Mouse (Mus musculus) heart, embryonic 15.5 days (tissue): ENCODE results near the gene Rasl10a. TPM values are rescaled to one million over a fixed set of nuclear protein-coding genes. Genes with fewer than 3 reads are reported as not detected.

ENCODE experiments used
- ATAC-seq: fragments of 200-750 bp; cut with Nextera tagmentation; replicated peaks from 2 replicates; pipeline ENCODE4 v1.8.0; 2017; ENCODE audit warnings: low read depth, moderate TSS enrichment; ENCODE audit not compliant: insufficient number of reproducible peaks, insufficient read depth, low FRiP score
- H3K27ac ChIP-seq: fragments of 300-500 bp; sonication (generic); 2 replicates; pipeline ENCODE4 v1.5.1; 2015; ENCODE audit warnings: mild to moderate bottlenecking, inconsistent platforms
- H3K27me3 ChIP-seq: fragments of 300-500 bp; sonication (generic); 2 replicates; pipeline ENCODE4 v1.6.1; 2015; ENCODE audit warnings: inconsistent platforms
- H3K36me3 ChIP-seq: fragments of 300-500 bp; sonication (generic); 2 replicates; pipeline ENCODE4 v1.6.1; 2015; ENCODE audit warnings: mild to moderate bottlenecking, inconsistent platforms
- H3K4me1 ChIP-seq: fragments of 300-500 bp; sonication (generic); replicated peaks from 2 replicates; pipeline ENCODE4 v1.6.1; 2015; ENCODE audit warnings: inconsistent platforms
- H3K4me2 ChIP-seq: fragments of 300-500 bp; sonication (generic); 2 replicates; pipeline ENCODE4 v1.6.1; 2015; ENCODE audit warnings: inconsistent platforms, mild to moderate bottlenecking, moderate library complexity
- H3K4me3 ChIP-seq: fragments of 300-500 bp; sonication (generic); 2 replicates; pipeline ENCODE4 v1.5.1; 2015; ENCODE audit warnings: mild to moderate bottlenecking, inconsistent platforms
- H3K9ac ChIP-seq: fragments of 300-500 bp; sonication (generic); 2 replicates; pipeline ENCODE4 v1.6.1; 2015; ENCODE audit warnings: mild to moderate bottlenecking, inconsistent platforms
- H3K9me3 ChIP-seq: fragments of 300-500 bp; sonication (generic); replicated peaks from 2 replicates; pipeline ENCODE4 v1.6.1; 2016; ENCODE audit warnings: inconsistent platforms
- WGBS: fragments of 180-500 bp; shearing (Covaris S2); methylation state at CpG from one replicate; pipeline ENCODE4 v1.1.7; 2015; ENCODE audit warnings: mixed read lengths; 5-methylcytosine and 5-hydroxymethylcytosine counted together
- polyA plus RNA-seq: library from polyadenylated mRNA; unstranded; fragments of >200 nt; fragmentation: Nextera tagmentation; extraction: Ambion mirVana; gene quantifications from 2 replicates; pipeline ENCODE4 v1.2.1, GENCODE M21; 2015

Rasl10a gene
- polyA plus RNA-seq, 1 experiment from 2014 or later, result 0.96 TPM

DNA sequence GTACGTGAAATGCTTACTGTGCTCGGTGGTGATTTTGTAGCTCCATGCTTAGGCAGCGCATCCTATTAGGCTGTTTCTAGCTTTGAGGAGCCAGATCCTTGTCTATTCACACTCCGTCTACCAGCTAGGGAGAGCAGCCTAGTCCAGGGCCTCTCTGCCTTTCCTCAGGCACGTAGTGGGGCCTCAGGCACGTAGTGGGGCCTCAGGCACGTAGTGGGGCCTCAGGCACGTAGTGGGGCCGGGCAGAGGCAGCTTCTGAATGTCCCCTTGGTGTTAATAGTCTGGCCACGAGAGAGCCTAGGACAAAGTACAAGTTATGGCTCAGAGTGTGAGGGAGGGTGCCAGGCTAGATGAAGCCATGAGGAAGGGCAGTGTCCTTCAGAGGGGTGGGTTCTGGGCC is 25.2 kb upstream of the Rasl10a start:
- no peak overlapping the region for H3K27ac ChIP-seq
- no peak overlapping the region for H3K4me3 ChIP-seq
- peaks cover 9% of the 10 kb centered on the region for H3K4me1 ChIP-seq
- peaks cover 60% of the 10 kb centered on the region for H3K36me3 ChIP-seq
- H3K9ac ChIP-seq, result no peak overlapping the region
- 91% methylated on average over 10 of the region's 10 CpGs for WGBS
- ATAC-seq, result peak; percentile 25; the same call in 1 of the 2 replicates
- no peaks in the 10 kb centered on the region for H3K27me3 ChIP-seq
- no peaks in the 10 kb centered on the region for H3K9me3 ChIP-seq
- H3K4me2 ChIP-seq, result no peak overlapping the region

DNA sequence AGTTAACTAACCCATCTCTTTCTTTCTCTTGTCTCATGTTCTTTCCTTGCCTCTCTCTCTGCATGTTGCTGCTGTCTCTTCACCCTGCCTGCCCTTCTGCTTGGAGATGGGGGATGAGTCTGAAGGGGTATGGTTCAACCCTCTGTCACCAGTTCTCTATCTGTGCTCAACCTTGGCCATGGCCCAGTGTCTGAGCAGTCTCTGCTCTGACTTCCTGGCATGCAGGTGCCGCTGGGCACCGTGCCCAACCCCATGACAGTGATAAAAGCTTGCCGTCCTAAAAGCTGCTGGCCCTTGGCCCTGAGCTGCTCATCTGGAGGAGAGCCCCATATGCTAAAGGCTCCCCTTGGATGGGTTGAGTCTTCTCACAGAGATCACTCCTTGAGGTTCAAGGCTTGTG is 24.8 kb upstream of the Rasl10a start:
- Histone ChIP-seq H3K9me3 (no peaks in the 10 kb centered on the region), H3K4me1 (peaks cover 9% of the 10 kb centered on the region), H3K27me3 (no peaks in the 10 kb centered on the region), H3K4me3 (no peak overlapping the region), H3K9ac (no peak overlapping the region), H3K4me2 (no peak overlapping the region), H3K36me3 (peaks cover 57% of the 10 kb centered on the region), H3K27ac (no peak overlapping the region)
- 49% methylated on average over 3 of the region's 3 CpGs for WGBS
- ATAC-seq, result peak; percentile 57; the same call in 1 of the 2 replicates

DNA sequence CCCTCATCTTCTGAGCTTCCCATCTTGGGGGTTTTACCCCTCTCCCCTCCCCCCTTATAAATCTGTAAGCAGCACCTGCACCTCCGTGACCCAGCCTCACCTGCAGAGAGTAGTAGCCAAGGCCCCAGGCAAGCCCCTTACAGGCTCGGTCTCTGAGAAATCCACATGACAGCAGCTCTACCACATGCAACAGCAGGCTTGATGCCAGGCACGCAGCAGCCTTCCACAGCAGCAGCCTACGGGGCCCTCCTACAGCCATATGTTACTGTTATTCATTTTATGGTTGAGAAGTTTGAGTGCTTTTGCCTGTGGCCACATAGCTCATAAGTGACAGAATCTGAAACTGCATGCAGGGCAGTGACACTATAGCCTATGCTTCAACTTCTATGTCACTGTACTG is 22.5 kb upstream of the Rasl10a start:
- Histone ChIP-seq H3K9me3 (no peaks in the 10 kb centered on the region), H3K4me1 (peaks cover 9% of the 10 kb centered on the region), H3K36me3 (peaks cover 55% of the 10 kb centered on the region), H3K27me3 (no peaks in the 10 kb centered on the region), H3K9ac (no peak overlapping the region), H3K4me3 (no peak overlapping the region), H3K27ac (no peak overlapping the region), H3K4me2 (no peak overlapping the region)
- no peak for ATAC-seq
- WGBS, result 83% methylated on average over 4 of the region's 4 CpGs

DNA sequence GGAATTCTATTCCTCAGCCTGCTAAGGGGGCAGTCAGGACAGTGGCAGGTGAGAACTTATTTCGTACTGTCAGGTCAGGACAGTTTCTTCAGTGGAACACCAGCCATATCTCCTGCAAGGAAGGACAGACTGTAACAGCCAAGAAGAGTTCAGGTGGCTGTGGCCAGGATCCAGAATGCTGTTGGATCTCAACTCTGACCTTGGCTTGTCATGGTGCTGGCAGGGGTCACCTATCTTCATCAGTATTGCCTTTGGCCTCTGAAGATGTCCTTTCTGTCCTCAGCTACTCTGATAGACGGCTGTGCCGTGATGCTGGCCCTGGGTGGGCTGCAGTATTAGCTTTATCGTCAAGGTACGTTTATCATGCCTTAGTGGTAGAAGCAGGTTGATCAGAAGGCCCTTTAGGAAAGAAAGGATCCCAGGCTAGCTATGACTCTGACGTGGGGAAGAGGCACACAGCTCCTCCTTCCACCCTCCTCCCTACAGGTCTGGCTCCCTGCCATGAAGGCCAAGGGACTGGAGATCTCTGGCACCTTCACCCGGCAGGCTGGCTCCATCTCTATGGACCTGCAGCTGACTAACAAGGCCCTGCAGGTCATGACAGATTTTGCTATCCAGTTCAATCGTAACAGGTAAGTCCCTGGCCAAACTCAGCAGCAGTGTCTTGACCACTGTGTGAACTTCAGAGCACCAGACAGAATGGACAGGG is 20.6 kb upstream of the Rasl10a start:
- Histone ChIP-seq H3K36me3 (peaks cover 38% of the 10 kb centered on the region), H3K4me1 (peaks cover 16% of the 10 kb centered on the region), H3K4me2 (no peak overlapping the region), H3K9ac (no peak overlapping the region), H3K27me3 (no peaks in the 10 kb centered on the region), H3K4me3 (no peak overlapping the region), H3K9me3 (no peaks in the 10 kb centered on the region), H3K27ac (no peak overlapping the region)
- no peak for ATAC-seq
- WGBS, result 71% methylated on average over 8 of the region's 8 CpGs

DNA sequence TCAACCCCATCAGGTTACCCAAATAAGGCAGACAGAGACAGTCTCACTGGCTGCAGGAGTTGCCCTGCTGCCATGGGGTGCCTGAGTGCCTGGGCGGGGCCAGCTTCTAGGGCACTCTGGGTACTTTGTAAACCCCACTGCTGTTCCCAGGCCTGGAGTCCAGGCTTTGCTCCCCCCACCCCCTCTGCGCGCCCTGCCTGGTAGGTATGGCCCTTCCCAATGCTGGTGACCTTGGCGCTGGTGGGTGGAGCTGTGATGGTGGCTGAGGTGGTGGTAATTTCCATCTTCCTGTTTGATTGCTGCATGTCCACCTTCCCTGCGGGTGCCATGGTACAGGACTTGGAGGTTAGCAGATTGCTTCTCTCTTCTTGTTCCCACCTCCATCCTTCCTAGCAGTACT is 17.3 kb upstream of the Rasl10a start:
- H3K27ac ChIP-seq, result no peak overlapping the region
- WGBS, result 95% methylated on average over 5 of the region's 5 CpGs

DNA sequence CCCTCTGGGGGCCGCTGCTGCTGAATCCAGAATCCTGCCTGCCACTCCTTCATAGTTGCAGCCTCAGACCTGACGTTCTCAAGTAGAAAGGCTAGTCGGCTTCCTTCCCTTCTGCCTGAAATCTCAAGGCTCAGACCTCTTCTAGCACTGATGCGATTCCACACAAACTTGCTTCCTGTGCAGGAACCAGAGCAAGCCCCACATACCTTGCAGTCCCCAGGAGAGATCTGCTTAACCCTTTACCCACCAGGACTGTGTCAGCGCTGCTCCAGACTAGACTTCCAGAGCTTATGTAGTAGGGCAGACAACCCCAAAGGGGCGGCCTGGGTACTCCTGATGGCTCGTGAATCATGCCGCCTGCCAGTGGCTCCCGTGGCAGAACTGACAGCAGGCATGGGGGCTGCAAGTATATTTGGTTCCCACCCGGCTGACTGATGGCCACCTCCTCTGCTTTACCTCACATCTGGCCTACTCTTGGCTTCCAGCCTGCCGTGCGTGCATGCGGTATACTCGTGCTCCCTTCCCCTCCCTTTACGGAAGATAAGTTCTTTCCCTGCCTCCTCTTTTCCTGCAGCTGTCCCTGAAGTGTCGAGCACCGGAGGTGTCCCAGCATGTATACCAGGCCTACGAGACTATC is 16.7 kb upstream of the Rasl10a start:
- Histone ChIP-seq H3K27ac (no peak overlapping the region), H3K27me3 (no peaks in the 10 kb centered on the region), H3K9me3 (no peaks in the 10 kb centered on the region), H3K4me2 (no peak overlapping the region), H3K36me3 (peaks cover 17% of the 10 kb centered on the region; the same call in 1 of the 2 replicates), H3K4me3 (no peak overlapping the region), H3K9ac (no peak overlapping the region), H3K4me1 (peaks cover 7% of the 10 kb centered on the region)
- ATAC-seq, result no peak
- WGBS, result 47% methylated on average over 18 of the region's 18 CpGs

More for the DNA sequence above, 17.3 kb upstream of the Rasl10a start:
- H3K4me2 ChIP-seq, result no peak overlapping the region
- H3K4me3 ChIP-seq, result no peak overlapping the region
- H3K4me1 ChIP-seq, result peaks cover 7% of the 10 kb centered on the region
- no peaks in the 10 kb centered on the region for H3K27me3 ChIP-seq
- H3K9me3 ChIP-seq, result no peaks in the 10 kb centered on the region
- H3K9ac ChIP-seq, result no peak overlapping the region
- H3K36me3 ChIP-seq, result peaks cover 19% of the 10 kb centered on the region; the same call in 1 of the 2 replicates
- no peak for ATAC-seq

DNA sequence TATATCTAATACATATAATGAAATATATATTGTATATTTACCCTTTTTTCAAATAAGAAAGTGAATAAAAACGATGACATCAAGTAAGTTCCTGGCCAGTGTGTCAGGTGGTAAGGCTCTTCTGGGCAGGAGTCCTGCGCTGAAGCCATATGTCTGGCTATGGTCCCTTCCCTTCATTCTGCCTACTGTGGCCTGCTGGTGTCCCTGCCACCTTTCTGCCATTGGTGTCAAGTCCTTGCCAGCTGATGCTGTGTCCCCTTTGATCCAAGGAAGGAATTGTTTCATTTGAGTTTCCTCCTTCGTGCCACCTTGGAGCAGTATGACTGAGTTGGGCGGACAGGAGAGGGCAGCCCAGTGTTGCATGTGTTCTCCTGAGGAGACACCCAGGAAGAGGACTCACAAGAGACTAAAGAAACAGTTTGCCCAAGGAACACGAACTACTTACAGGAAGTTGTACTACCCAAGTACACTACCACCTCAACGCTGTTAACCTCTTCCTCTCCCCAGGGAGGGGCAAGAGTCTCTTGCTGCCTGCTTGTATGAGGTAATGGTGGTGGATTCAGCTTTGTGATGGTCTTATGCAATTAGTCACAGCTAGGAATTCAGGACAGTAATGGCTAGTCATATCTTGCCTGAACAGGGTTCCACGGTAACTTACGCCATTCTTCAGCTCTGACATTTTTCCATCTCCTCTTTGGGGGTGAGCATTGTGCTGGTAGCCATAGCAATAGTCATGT is 15.1 kb upstream of the Rasl10a start:
- no peaks in the 10 kb centered on the region for H3K27me3 ChIP-seq
- H3K4me3 ChIP-seq, result no peak overlapping the region
- no peak overlapping the region for H3K27ac ChIP-seq
- H3K9ac ChIP-seq, result no peak overlapping the region
- peaks cover 7% of the 10 kb centered on the region for H3K4me1 ChIP-seq
- WGBS, result 85% methylated on average over 8 of the region's 8 CpGs
- no peaks in the 10 kb centered on the region for H3K9me3 ChIP-seq
- H3K4me2 ChIP-seq, result no peak overlapping the region
- no peak for ATAC-seq
- peaks cover 17% of the 10 kb centered on the region; the same call in 1 of the 2 replicates for H3K36me3 ChIP-seq

DNA sequence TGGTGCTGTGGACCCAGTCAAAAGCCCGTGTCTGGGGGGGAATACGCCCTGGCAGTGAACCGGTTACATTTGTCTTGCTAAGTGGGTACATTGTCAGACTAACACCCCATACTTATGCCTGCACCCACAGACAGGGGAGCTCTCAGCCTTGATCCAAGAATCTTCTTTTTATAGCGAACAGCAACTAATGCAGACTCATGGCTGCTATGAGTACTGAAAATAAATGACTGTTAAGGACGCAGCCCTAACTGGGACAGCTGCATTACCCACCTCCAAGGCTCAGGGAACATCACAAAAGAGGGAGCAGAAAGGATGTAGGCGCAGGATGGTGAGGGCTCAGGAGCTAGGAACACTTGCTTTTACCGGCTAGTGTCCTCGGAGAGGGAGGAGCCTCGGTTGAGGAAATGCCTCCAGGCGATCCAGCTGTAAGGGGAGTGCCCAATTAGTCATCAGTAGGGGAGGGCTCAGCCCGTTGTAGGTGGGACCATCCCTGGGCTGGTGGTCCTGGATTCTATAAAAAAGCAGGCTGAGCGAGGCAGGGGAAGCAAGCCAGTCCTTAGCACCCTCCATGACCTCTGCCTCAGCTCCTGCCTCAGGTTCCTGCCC is 11.5 kb upstream of the Rasl10a start:
- 44% methylated on average over 12 of the region's 12 CpGs for WGBS
- no peak overlapping the region for H3K9ac ChIP-seq
- 0 out of 2 replicates have a peak, but pooled peaks cover under 1% of the 10 kb centered on the region for H3K4me1 ChIP-seq
- H3K4me2 ChIP-seq, result no peak overlapping the region
- ATAC-seq, result no peak
- no peak overlapping the region for H3K27ac ChIP-seq
- peaks cover 6% of the 10 kb centered on the region for H3K27me3 ChIP-seq
- H3K9me3 ChIP-seq, result no peaks in the 10 kb centered on the region
- 0 out of 2 replicates have a peak, but pooled peaks cover 4% of the 10 kb centered on the region for H3K36me3 ChIP-seq
- no peak overlapping the region for H3K4me3 ChIP-seq

DNA sequence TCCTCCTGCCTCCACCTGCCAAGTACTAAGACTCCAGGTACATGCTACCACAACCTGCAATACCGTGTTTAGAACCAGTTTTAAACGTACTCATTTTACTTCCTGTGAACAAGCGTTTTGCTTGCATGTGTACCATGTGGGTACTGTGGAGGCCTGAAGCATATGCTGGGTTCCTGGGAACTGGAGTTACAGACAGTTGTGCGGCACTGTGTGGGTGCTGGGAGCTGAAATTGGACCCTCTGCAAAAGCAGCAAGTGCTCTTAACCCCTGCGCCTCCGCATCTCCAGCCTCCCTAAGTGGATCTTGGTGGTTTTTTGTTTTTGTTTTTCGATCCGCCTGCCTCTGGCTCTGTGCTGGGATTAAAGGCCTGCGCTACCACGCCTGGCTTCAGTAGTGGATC is 6.3 kb upstream of the Rasl10a start:
- no peak overlapping the region for H3K27ac ChIP-seq
- no peaks in the 10 kb centered on the region for H3K9me3 ChIP-seq
- H3K36me3 ChIP-seq, result no peaks in the 10 kb centered on the region
- no peak overlapping the region for H3K9ac ChIP-seq
- no peaks in the 10 kb centered on the region for H3K4me1 ChIP-seq
- H3K4me3 ChIP-seq, result no peak overlapping the region
- WGBS, result 83% methylated on average over 10 of the region's 10 CpGs
- no peak for ATAC-seq
- H3K27me3 ChIP-seq, result peaks cover 19% of the 10 kb centered on the region
- H3K4me2 ChIP-seq, result no peak overlapping the region

DNA sequence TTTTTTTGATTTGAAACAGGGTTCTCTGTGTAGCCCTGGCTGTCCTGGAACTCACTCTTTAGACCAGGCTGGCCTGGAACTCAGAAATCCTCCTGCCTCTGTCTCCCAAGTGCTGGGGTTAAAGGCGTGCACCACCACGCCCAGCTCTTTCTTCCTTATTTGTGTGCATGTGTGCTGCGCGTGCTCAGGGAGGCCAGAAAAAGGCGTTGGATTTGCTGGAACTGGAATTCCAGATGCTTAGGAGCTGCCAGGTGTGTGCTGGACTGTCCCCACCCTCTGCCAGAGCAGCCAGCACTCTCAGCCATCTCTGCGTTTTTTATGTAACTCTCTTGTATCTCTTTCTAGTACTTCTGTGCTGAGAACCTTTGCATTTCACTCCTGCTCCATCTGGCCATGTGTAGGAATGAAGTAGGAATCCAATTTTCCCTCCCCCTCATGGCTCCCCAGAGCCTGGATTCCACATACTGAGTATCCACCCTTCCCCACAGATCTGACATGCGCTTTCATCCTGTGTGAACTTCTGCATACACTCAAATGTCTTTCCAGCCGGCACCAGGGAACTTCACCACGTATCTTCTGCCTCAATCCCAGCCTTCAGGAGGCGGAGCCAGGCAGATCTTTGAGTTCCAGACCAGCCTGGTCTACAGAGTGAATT is 5.6 kb upstream of the Rasl10a start:
- Histone ChIP-seq H3K4me1 (no peaks in the 10 kb centered on the region; the same call in 1 of the 2 replicates), H3K4me2 (no peak overlapping the region), H3K9me3 (no peaks in the 10 kb centered on the region), H3K36me3 (no peaks in the 10 kb centered on the region), H3K27ac (no peak overlapping the region), H3K27me3 (peaks cover 26% of the 10 kb centered on the region), H3K4me3 (no peak overlapping the region), H3K9ac (no peak overlapping the region)
- no peak for ATAC-seq
- 64% methylated on average over 10 of the region's 10 CpGs for WGBS

DNA sequence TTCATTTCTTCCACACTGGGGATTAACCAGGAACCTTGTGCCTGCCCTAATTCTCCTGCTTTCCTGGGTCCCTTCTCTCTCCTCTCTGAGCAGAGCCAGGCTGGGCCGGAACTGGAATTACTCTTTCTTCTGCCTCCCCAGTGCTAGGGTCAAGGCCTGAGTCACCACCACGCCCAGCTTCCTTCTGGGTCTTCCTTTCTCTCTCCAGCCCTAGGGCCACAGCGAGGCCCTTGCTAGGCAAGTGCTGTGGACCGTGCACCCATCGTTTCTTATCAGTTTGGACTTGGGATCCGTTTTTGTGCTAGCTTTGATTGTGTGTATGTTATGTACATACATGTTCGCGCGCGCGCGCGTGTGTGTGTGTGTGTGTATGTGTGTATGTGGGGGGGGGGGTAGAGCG is 3.8 kb upstream of the Rasl10a start:
- H3K36me3 ChIP-seq, result no peaks in the 10 kb centered on the region
- no peak overlapping the region for H3K27ac ChIP-seq
- H3K9me3 ChIP-seq, result no peaks in the 10 kb centered on the region
- H3K27me3 ChIP-seq, result peaks cover 43% of the 10 kb centered on the region
- no peak overlapping the region for H3K4me3 ChIP-seq
- WGBS, result 87% methylated on average over 14 of the region's 14 CpGs
- peaks cover 16% of the 10 kb centered on the region for H3K4me1 ChIP-seq
- ATAC-seq, result no peak
- no peak overlapping the region for H3K9ac ChIP-seq
- H3K4me2 ChIP-seq, result no peak overlapping the region
